Mouse (Mus musculus): Measurements from ENCODE around the gene Foxl2. TPM values are rescaled to one million over a fixed set of nuclear protein-coding genes. Genes with fewer than 3 reads are reported as not detected.
A peak's percentile ranks its signal among the peaks of the same experiment; 100 is the strongest.

Foxl2 gene
- polyA plus RNA-seq, 1 experiment from 2014 or later, result 0.95 TPM

DNA sequence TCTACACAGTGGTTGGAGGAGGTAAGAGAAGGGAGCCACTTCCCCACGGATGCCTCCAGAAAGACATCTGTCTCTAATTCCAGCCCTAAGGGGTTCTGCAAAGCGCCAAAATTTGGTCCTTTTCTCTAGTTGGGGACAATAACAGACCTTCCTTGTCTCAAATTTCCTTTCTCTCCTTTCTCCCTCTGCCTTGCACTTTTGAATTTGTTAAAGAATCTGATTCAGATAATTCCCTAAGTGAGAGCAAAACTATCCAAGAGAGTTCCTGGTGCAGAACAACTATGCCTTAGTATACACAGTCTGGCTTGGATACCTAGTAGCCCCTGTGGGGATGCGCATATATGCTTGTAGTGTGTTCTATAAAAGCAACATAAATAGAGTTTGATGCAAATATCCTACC lies 4.8 kb downstream of the Foxl2 start:
- Histone ChIP-seq H3K9ac (replicated peaks; ENCODE audit: low read length) (no peak overlapping the region), H3K4me3 (replicated peaks; ENCODE audit: low read depth, low read length) (no peak overlapping the region), H3K27ac (replicated peaks; ENCODE audit: low read depth, low read length) (no peak overlapping the region), H3K4me1 (ENCODE audit: control insufficient read depth, insufficient read depth, low read length) (peaks cover 19% of the 10 kb centered on the region), H3K27me3 (ENCODE audit: control insufficient read depth, insufficient read depth, low read length) (peaks cover 95% of the 10 kb centered on the region), H3K9me3 (ENCODE audit: control insufficient read depth, low read length) (no peaks in the 10 kb centered on the region), H3K4me2 (ENCODE audit: low read length) (no peak overlapping the region), H3K36me3 (ENCODE audit: control insufficient read depth, insufficient read depth, low read length) (no peaks in the 10 kb centered on the region)
- no peak for DNase-seq
- 29% methylated on average over 3 of the region's 3 CpGs for WGBS
- ATAC-seq (ENCODE audit: low FRiP score, low TSS enrichment), result no peak

DNA sequence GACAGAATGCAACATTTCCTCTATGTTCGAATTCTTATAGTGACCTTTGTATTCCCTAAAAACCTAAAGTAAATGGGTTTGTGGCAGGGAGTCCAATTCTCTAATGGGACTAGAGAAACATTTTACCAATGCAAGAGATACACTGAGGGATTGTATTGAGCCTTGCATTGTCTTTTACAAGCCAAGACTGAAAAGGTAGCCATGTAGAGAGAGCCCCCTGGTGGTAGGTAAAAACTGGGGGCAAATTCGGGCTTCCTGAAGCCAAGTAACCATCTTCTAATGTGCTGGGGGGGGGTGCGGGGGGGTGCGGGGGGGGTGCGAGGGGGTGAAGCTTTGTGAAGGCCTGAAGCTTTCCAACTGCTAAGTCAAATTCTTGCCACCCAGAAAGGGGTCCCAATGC lies 5.3 kb downstream of the Foxl2 start:
- no peaks in the 10 kb centered on the region for H3K9me3 ChIP-seq (ENCODE audit: control insufficient read depth, low read length)
- peaks cover 95% of the 10 kb centered on the region for H3K27me3 ChIP-seq (ENCODE audit: control insufficient read depth, insufficient read depth, low read length)
- H3K4me1 ChIP-seq (ENCODE audit: control insufficient read depth, insufficient read depth, low read length), result peaks cover 14% of the 10 kb centered on the region
- DNase-seq (no peak), ATAC-seq (ENCODE audit: low FRiP score, low TSS enrichment) (no peak)
- no peak overlapping the region for H3K27ac ChIP-seq (replicated peaks; ENCODE audit: low read depth, low read length)
- H3K9ac ChIP-seq (replicated peaks; ENCODE audit: low read length), result no peak overlapping the region
- no peak overlapping the region for H3K4me2 ChIP-seq (ENCODE audit: low read length)
- no peaks in the 10 kb centered on the region for H3K36me3 ChIP-seq (ENCODE audit: control insufficient read depth, insufficient read depth, low read length)
- 14% methylated on average over 5 of the region's 5 CpGs for WGBS
- no peak overlapping the region for H3K4me3 ChIP-seq (replicated peaks; ENCODE audit: low read depth, low read length)

DNA sequence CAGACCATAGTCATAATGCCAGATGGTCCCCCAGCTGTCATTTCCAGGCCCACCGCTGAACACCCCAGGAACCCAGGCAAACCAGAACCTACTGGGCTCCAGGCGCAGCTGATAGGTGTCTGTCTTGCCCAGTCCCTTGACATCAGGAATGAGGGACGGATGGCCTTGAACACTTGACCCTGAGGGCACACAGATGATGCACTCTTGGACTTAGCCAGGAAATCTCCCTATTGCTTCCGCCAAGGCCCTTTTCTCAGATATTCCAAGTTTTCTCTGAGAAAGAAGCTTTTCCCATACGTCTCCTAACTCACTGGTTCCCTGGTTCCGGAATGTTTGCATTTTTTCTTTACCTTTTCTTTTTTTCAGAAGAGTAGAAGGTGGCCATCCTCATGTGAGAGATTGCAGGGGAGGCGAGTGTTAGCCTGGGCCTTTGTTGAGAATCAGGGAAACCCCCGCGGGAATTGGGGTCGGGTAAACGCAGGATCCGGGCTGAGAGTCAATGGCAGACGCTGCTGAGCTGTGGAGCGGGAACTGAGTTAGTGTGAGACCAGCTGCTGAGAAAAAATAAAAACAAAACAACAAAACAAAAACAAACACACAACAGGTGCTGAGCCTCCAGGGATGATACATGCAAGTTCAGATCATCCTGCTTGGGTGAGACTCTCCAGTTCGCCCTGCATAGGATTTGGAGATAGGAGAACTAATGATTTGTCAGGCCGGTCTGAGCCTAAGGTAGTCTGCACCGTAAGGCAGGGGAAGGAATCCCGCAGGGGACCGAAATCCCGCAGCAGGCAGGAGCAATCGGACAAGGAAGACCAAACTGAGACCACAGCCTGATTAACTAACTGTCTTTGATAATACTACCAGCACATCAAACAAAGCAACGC lies 6.7 kb downstream of the Foxl2 start:
- Histone ChIP-seq H3K9ac (replicated peaks; ENCODE audit: low read length) (no peak overlapping the region), H3K4me3 (replicated peaks; ENCODE audit: low read depth, low read length) (no peak overlapping the region), H3K4me2 (ENCODE audit: low read length) (no peak overlapping the region), H3K27ac (replicated peaks; ENCODE audit: low read depth, low read length) (no peak overlapping the region), H3K9me3 (ENCODE audit: control insufficient read depth, low read length) (no peaks in the 10 kb centered on the region), H3K4me1 (ENCODE audit: control insufficient read depth, insufficient read depth, low read length) (no peaks in the 10 kb centered on the region; the same call in 1 of the 2 replicates), H3K36me3 (ENCODE audit: control insufficient read depth, insufficient read depth, low read length) (no peaks in the 10 kb centered on the region), H3K27me3 (ENCODE audit: control insufficient read depth, insufficient read depth, low read length) (peaks cover 92% of the 10 kb centered on the region)
- ATAC-seq (ENCODE audit: low FRiP score, low TSS enrichment) (no peak), DNase-seq (peak; percentile 47)
- WGBS, result 6% methylated on average over 22 of the region's 22 CpGs

DNA sequence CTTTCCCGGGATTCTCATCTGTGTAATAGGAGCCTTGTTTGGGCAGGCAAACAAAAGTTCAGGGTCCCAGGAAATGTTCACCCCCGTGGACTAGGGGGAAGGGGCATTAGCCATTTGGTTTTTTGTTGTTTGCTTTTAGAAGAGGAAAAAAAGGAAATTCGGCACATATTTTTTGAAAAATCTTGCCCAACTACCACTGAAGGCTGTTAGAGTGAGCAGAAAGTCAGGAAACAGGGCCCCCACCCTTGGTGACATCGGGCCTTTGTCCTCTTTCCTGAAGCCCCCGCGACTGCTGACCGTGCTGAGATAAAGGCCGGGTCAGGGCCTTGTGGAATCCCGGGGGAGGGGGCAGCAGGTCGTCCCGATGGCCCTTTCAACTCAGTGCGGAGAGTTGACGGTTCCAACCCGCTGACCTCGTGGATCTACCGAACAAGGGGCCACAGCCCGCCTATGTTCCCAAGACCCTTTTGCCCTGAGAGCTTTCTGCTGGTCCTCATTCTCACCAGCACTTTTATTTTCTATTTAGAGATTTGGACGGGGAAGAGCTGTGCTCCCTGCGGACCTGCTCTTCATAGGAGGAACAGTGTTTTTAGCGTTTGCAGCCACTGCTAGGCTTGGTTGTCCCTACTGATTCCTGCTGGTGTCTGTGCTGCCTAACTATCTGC lies 7.5 kb downstream of the Foxl2 start:
- WGBS, result under 1% methylated on average over 20 of the region's 20 CpGs
- ATAC-seq (ENCODE audit: low FRiP score, low TSS enrichment) (no peak), DNase-seq (no peak)
- Histone ChIP-seq H3K27ac (replicated peaks; ENCODE audit: low read depth, low read length) (no peak overlapping the region), H3K4me2 (ENCODE audit: low read length) (no peak overlapping the region), H3K36me3 (ENCODE audit: control insufficient read depth, insufficient read depth, low read length) (no peaks in the 10 kb centered on the region), H3K4me3 (replicated peaks; ENCODE audit: low read depth, low read length) (no peak overlapping the region), H3K27me3 (ENCODE audit: control insufficient read depth, insufficient read depth, low read length) (peaks cover 91% of the 10 kb centered on the region), H3K4me1 (ENCODE audit: control insufficient read depth, insufficient read depth, low read length) (no peaks in the 10 kb centered on the region), H3K9ac (replicated peaks; ENCODE audit: low read length) (no peak overlapping the region), H3K9me3 (ENCODE audit: control insufficient read depth, low read length) (no peaks in the 10 kb centered on the region)

DNA sequence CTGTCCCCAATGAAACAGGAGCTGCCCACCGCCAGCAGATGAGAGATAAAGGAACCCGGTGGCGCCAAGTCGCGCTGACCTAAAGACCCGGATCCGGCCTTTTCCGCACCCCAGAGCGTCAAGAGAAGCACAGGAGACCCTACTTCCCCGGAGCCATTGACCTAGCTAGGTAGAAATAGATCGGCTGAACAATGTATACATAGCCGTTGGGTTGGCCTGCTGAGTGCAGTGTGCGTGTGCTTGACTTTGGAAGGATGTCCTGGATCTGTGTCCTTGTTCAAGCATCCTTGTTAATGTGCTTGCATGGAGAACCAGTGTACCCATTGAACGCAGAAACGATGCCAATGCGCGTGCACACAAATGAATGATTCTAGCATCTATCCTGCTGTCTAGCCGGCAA lies 8.6 kb downstream of the Foxl2 start:
- no peaks in the 10 kb centered on the region for H3K4me1 ChIP-seq (ENCODE audit: control insufficient read depth, insufficient read depth, low read length)
- H3K4me2 ChIP-seq (ENCODE audit: low read length), result no peak overlapping the region
- H3K9ac ChIP-seq (replicated peaks; ENCODE audit: low read length), result no peak overlapping the region
- DNase-seq (no peak), ATAC-seq (ENCODE audit: low FRiP score, low TSS enrichment) (no peak)
- no peak overlapping the region for H3K27ac ChIP-seq (replicated peaks; ENCODE audit: low read depth, low read length)
- WGBS, result 3% methylated on average over 18 of the region's 18 CpGs
- H3K27me3 ChIP-seq (ENCODE audit: control insufficient read depth, insufficient read depth, low read length), result peaks cover 85% of the 10 kb centered on the region
- H3K4me3 ChIP-seq (replicated peaks; ENCODE audit: low read depth, low read length), result no peak overlapping the region
- H3K9me3 ChIP-seq (ENCODE audit: control insufficient read depth, low read length), result no peaks in the 10 kb centered on the region
- H3K36me3 ChIP-seq (ENCODE audit: control insufficient read depth, insufficient read depth, low read length), result no peaks in the 10 kb centered on the region

DNA sequence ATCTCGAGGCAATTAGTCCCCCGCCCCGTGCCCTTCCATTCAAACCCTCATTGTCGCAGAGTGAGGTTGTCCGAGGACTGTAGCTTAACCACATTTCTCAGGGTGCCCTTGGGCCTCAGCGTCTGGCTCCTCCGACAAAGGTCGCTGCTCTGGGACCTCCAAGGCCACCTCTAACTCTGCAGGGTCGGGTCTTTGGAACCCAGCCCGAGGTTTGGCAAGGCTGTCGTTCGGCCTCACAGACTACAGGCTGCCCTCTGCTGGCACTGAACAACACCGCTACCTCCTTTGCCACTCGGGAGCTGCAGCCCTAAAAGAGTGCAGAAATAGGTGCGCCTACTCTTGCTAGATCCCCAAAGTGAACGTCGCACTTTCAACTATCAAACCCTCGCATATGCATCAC lies 10.0 kb downstream of the Foxl2 start:
- Histone ChIP-seq H3K27me3 (ENCODE audit: control insufficient read depth, insufficient read depth, low read length) (peaks cover 79% of the 10 kb centered on the region), H3K27ac (replicated peaks; ENCODE audit: low read depth, low read length) (no peak overlapping the region), H3K36me3 (ENCODE audit: control insufficient read depth, insufficient read depth, low read length) (no peaks in the 10 kb centered on the region), H3K4me1 (ENCODE audit: control insufficient read depth, insufficient read depth, low read length) (no peaks in the 10 kb centered on the region), H3K9ac (replicated peaks; ENCODE audit: low read length) (no peak overlapping the region), H3K9me3 (ENCODE audit: control insufficient read depth, low read length) (no peaks in the 10 kb centered on the region), H3K4me3 (replicated peaks; ENCODE audit: low read depth, low read length) (no peak overlapping the region), H3K4me2 (ENCODE audit: low read length) (no peak overlapping the region)
- ATAC-seq (ENCODE audit: low FRiP score, low TSS enrichment) (no peak), DNase-seq (peak; percentile 78)
- 1% methylated on average over 18 of the region's 18 CpGs for WGBS

DNA sequence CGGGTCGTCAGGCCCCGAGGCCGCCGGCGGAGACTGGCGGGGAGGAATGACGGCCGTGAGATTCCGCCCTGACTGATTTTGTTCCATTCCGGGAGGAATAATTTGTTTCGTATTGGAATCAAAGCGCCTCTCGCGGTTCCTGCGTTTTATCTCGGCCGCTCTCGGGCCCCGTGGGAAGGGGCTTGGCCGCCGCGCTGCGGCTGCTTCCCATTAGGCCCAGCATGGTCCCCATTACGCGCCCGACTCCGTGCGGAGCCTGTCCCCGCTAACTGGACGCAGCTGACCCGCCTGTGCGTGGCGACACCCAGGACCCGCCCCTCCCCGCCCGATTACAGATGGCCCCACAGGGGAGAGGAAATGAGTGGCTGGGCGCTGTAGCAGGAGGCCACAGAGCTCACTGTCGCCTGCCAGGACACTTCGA lies 18.0 kb downstream of the Foxl2 start:
- H3K4me3 ChIP-seq (replicated peaks; ENCODE audit: low read depth, low read length), result peak overlapping the region; percentile 24
- ATAC-seq (ENCODE audit: low FRiP score, low TSS enrichment), result no peak
- WGBS, result under 1% methylated on average over 40 of the region's 40 CpGs
- peak; percentile 53 for DNase-seq
- H3K36me3 ChIP-seq (ENCODE audit: control insufficient read depth, insufficient read depth, low read length), result no peaks in the 10 kb centered on the region
- no peak overlapping the region for H3K27ac ChIP-seq (replicated peaks; ENCODE audit: low read depth, low read length)
- H3K27me3 ChIP-seq (ENCODE audit: control insufficient read depth, insufficient read depth, low read length), result peaks cover 72% of the 10 kb centered on the region
- no peaks in the 10 kb centered on the region for H3K9me3 ChIP-seq (ENCODE audit: control insufficient read depth, low read length)
- H3K4me2 ChIP-seq (ENCODE audit: low read length), result peak overlapping the region; percentile 50
- 0 out of 2 replicates have a peak overlapping the region, but pooled peaks have one; percentile 24 for H3K9ac ChIP-seq (replicated peaks; ENCODE audit: low read length)
- peaks cover 6% of the 10 kb centered on the region; the same call in 1 of the 2 replicates for H3K4me1 ChIP-seq (ENCODE audit: control insufficient read depth, insufficient read depth, low read length)

DNA sequence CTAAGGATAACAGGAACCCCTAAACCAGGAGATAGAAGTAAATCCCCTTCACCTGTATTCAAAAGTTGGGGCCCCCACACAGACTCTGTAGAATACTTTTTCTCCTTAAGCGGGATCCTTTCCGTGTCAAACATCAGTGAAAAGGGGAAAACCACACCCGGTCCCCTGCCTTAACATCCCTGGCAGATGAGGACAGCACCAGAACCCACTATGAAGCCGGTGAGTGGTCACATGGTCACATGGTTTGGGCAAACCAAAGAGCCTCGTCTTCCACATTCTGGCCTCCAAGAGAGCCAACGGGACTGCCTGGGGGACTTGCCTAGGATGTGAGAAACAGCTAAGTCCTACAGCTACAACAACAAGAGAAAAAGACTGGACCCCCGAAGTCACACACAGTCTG lies 18.5 kb downstream of the Foxl2 start:
- Histone ChIP-seq H3K9me3 (ENCODE audit: control insufficient read depth, low read length) (no peaks in the 10 kb centered on the region), H3K27ac (replicated peaks; ENCODE audit: low read depth, low read length) (no peak overlapping the region), H3K36me3 (ENCODE audit: control insufficient read depth, insufficient read depth, low read length) (no peaks in the 10 kb centered on the region), H3K4me1 (ENCODE audit: control insufficient read depth, insufficient read depth, low read length) (peaks cover 6% of the 10 kb centered on the region; the same call in 1 of the 2 replicates), H3K4me2 (ENCODE audit: low read length) (peak overlapping the region; percentile 50), H3K4me3 (replicated peaks; ENCODE audit: low read depth, low read length) (peak overlapping the region; percentile 24), H3K9ac (replicated peaks; ENCODE audit: low read length) (no peak overlapping the region), H3K27me3 (ENCODE audit: control insufficient read depth, insufficient read depth, low read length) (peaks cover 72% of the 10 kb centered on the region)
- WGBS, result 2% methylated on average over 7 of the region's 7 CpGs
- DNase-seq (no peak), ATAC-seq (ENCODE audit: low FRiP score, low TSS enrichment) (no peak)

Measured in midbrain, embryonic 14.5 days (tissue).